Mouse (Mus musculus): ENCODE data around the gene Ralgps1.

GRCm38 (mm10) chr2:33414019-33414418 is 42.7 kb upstream of the Ralgps1 start:
- TF ChIP-seq CTCF (IDR thresholded peaks at IDR 0.05; ENCODE audit: borderline replicate concordance, extremely low read depth, insufficient read depth, insufficient read length) (no peak), POLR2A (IDR thresholded peaks at IDR 0.05; ENCODE audit: borderline replicate concordance, extremely low read depth, insufficient read depth, insufficient read length, poor library complexity, severe bottlenecking) (no peak)
